Mouse (Mus musculus) heart, adult 18-20 months (tissue): ENCODE measurements at regions not wholly inside any gene's neighbourhood (a gene's known extent, or its start where the extent isn't known, plus 50 kb on each side); places are given as distances from the start of the nearest gene placed in this dataset.
A peak's percentile ranks its signal among the peaks of the same experiment; 100 is the strongest.

Experiments used
- DNase-seq, 2 experiments: peaks; one replicate each; pipeline ENCODE4 v3.0.0; 2021 to 2022; ENCODE audit warnings: mixed read lengths in 1 of 2

DNA sequence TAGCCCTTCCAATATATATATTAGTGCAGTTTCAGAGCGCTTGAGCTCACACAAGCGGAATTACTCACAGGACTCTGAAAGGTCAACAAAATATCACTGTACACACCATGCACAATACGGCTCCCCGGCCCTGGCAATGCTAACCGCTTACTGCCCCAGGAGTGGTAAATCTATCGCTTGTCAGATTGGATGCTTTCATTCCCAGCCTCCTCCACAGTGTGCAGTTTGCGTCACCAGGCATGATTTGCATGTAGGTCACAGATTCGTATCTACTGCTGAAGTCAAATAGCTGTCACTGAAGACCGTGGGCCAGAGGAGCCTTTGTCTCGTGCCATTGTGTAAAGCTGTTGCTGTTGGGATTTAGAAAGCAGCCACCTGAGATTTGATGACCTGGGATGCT, 60.1 kb downstream of the Ccdc115 start:
- no peak for DNase-seq

DNA sequence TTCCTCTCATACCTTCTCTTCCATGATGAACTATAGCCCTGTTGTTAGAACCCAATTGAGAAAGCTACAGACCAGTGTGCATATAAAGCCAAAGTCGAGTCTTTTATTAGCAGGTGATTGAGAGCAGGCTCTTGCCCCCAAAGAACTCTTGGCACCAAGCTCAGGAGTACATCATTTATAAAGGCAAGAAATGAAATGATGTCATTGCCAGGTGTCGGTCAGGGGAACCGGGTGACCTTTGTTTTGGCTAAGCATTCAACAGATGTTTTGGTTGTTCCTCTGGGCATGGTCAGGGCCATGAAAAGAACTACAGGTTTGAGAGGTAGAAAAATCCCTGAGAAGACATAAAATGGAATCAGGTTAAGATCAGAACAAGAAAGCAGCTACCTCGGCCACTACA, 61.6 kb downstream of the Ccdc115 start:
- peak in 1 of 2 experiments; percentile 33 for DNase-seq

DNA sequence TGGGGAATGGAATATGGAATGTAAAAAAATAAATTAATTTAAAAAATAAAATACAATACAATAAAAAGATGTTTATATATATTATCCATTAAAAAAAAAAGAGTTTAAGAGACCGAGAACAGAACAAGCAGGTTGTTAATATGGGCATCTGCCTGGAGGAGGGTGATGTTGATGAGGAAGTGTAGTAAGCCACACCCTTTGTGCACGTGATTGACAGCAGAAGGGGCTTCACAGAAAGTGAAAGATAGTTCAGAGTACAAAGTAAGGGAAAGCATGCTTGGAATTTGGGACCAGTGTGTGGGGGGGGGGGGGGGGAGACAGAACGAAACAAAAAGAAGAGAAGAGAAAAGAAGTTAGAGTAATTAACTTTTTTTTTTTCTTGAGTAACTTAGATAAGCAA, 64.0 kb downstream of the Ccdc115 start:
- no peak for DNase-seq

DNA sequence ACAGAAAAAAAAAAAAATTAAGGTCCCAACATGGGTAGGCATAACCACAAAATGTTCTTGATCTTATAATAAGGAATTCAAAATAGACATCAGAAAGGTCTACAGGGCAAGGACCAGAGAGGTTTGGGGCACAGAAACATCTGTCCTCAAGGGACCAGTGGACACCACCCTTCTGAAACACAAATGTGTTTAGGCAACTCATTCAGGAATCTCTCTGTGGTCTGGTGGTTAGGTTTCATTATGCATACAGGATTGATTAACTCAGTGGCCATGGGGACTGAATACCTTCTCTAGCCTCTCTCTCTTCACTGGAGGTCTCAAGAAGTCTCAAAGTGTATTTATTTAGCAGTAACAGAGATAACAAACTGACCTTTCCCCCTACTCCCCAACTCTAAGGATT, 67.8 kb downstream of the Ccdc115 start:
- no peak for DNase-seq
